Mouse (Mus musculus): ENCODE measurements at regions not wholly inside any gene's neighbourhood (a gene's known extent, or its start where the extent isn't known, plus 50 kb on each side); places are given as distances from the start of the nearest gene placed in this dataset.

- Histone ChIP-seq H3K4me1 (ENCODE audit: control insufficient read depth, insufficient read depth, low read length) (no peaks in the 10 kb centered on the region), H3K36me3 (ENCODE audit: control insufficient read depth, insufficient read depth, low read length, poor library complexity, severe bottlenecking) (no peaks in the 10 kb centered on the region; the same call in 1 of the 2 replicates), H3K27ac (ENCODE audit: insufficient read depth, low read length) (no peak overlapping the region), H3K27me3 (ENCODE audit: control insufficient read depth, insufficient read depth, low read length, poor library complexity, severe bottlenecking) (no peaks in the 10 kb centered on the region), H3K4me3 (ENCODE audit: low read depth, low read length) (no peak overlapping the region), H3K9ac (ENCODE audit: low read depth, poor library complexity, severe bottlenecking) (no peak overlapping the region), H3K9me3 (replicated peaks; ENCODE audit: control insufficient read depth, insufficient read depth, low read length, poor library complexity, severe bottlenecking) (no peaks in the 10 kb centered on the region)
- TF ChIP-seq EP300 (IDR thresholded peaks at IDR 0.05; ENCODE audit: insufficient read depth, low read depth, low read length): no peak
- TF ChIP-seq POLR2A (IDR thresholded peaks at IDR 0.05; ENCODE audit: insufficient read depth, low read length): no peak
- TF ChIP-seq CTCF (IDR thresholded peaks at IDR 0.05; ENCODE audit: low read depth, low read length): no peak
Measured at GRCm38 (mm10) chr12:25605396-25605795, 508.5 kb upstream of the Id2 start.

GRCm38 (mm10) chr12:25590262-25590661 lies 493.3 kb upstream of the Id2 start:
- no peaks in the 10 kb centered on the region for H3K36me3 ChIP-seq (ENCODE audit: control insufficient read depth, insufficient read depth, low read length, poor library complexity, severe bottlenecking)
- peaks cover 5% of the 10 kb centered on the region for H3K9me3 ChIP-seq (replicated peaks; ENCODE audit: control insufficient read depth, insufficient read depth, low read length, poor library complexity, severe bottlenecking)
- no peak overlapping the region for H3K4me3 ChIP-seq (ENCODE audit: low read depth, low read length)
- H3K9ac ChIP-seq (ENCODE audit: low read depth, poor library complexity, severe bottlenecking): no peak overlapping the region
- H3K4me1 ChIP-seq (ENCODE audit: control insufficient read depth, insufficient read depth, low read length): no peaks in the 10 kb centered on the region
- H3K27me3 ChIP-seq (ENCODE audit: control insufficient read depth, insufficient read depth, low read length, poor library complexity, severe bottlenecking): no peaks in the 10 kb centered on the region
- TF ChIP-seq CTCF (IDR thresholded peaks at IDR 0.05; ENCODE audit: low read depth, low read length) (no peak), POLR2A (IDR thresholded peaks at IDR 0.05; ENCODE audit: insufficient read depth, low read length) (no peak), EP300 (IDR thresholded peaks at IDR 0.05; ENCODE audit: insufficient read depth, low read depth, low read length) (no peak)
- H3K27ac ChIP-seq (ENCODE audit: insufficient read depth, low read length): no peak overlapping the region

- H3K9ac ChIP-seq (ENCODE audit: low read depth, poor library complexity, severe bottlenecking): no peak overlapping the region
- H3K4me3 ChIP-seq (ENCODE audit: low read depth, low read length): no peak overlapping the region
- TF ChIP-seq CTCF (IDR thresholded peaks at IDR 0.05; ENCODE audit: low read depth, low read length) (no peak), EP300 (IDR thresholded peaks at IDR 0.05; ENCODE audit: insufficient read depth, low read depth, low read length) (no peak), POLR2A (IDR thresholded peaks at IDR 0.05; ENCODE audit: insufficient read depth, low read length) (no peak)
Measured at GRCm38 (mm10) chr12:25585746-25586145, 488.8 kb upstream of the Id2 start.

GRCm38 (mm10) chr12:25579407-25579806 lies 482.5 kb upstream of the Id2 start:
- no peaks in the 10 kb centered on the region for H3K4me1 ChIP-seq (ENCODE audit: control insufficient read depth, insufficient read depth, low read length)
- no peak for TF ChIP-seq EP300 (IDR thresholded peaks at IDR 0.05; ENCODE audit: insufficient read depth, low read depth, low read length)
- TF ChIP-seq POLR2A (IDR thresholded peaks at IDR 0.05; ENCODE audit: insufficient read depth, low read length): no peak
- no peak for TF ChIP-seq CTCF (IDR thresholded peaks at IDR 0.05; ENCODE audit: low read depth, low read length)
- H3K9me3 ChIP-seq (replicated peaks; ENCODE audit: control insufficient read depth, insufficient read depth, low read length, poor library complexity, severe bottlenecking): no peaks in the 10 kb centered on the region
- H3K27ac ChIP-seq (ENCODE audit: insufficient read depth, low read length): no peak overlapping the region
- H3K27me3 ChIP-seq (ENCODE audit: control insufficient read depth, insufficient read depth, low read length, poor library complexity, severe bottlenecking): no peaks in the 10 kb centered on the region
- no peaks in the 10 kb centered on the region for H3K36me3 ChIP-seq (ENCODE audit: control insufficient read depth, insufficient read depth, low read length, poor library complexity, severe bottlenecking)
- H3K9ac ChIP-seq (ENCODE audit: low read depth, poor library complexity, severe bottlenecking): no peak overlapping the region
- no peak overlapping the region for H3K4me3 ChIP-seq (ENCODE audit: low read depth, low read length)

More at GRCm38 (mm10) chr12:25585746-25586145, 488.8 kb upstream of the Id2 start:
- no peaks in the 10 kb centered on the region for H3K27me3 ChIP-seq (ENCODE audit: control insufficient read depth, insufficient read depth, low read length, poor library complexity, severe bottlenecking)
- no peak overlapping the region for H3K27ac ChIP-seq (ENCODE audit: insufficient read depth, low read length)
- 0 out of 2 replicates have a peak, but pooled peaks cover 2% of the 10 kb centered on the region for H3K9me3 ChIP-seq (replicated peaks; ENCODE audit: control insufficient read depth, insufficient read depth, low read length, poor library complexity, severe bottlenecking)
- no peaks in the 10 kb centered on the region for H3K4me1 ChIP-seq (ENCODE audit: control insufficient read depth, insufficient read depth, low read length)
- H3K36me3 ChIP-seq (ENCODE audit: control insufficient read depth, insufficient read depth, low read length, poor library complexity, severe bottlenecking): no peaks in the 10 kb centered on the region

- Histone ChIP-seq H3K36me3 (ENCODE audit: control insufficient read depth, insufficient read depth, low read length, poor library complexity, severe bottlenecking) (no peaks in the 10 kb centered on the region), H3K9ac (ENCODE audit: low read depth, poor library complexity, severe bottlenecking) (no peak overlapping the region), H3K27ac (ENCODE audit: insufficient read depth, low read length) (no peak overlapping the region), H3K4me1 (ENCODE audit: control insufficient read depth, insufficient read depth, low read length) (no peaks in the 10 kb centered on the region), H3K9me3 (replicated peaks; ENCODE audit: control insufficient read depth, insufficient read depth, low read length, poor library complexity, severe bottlenecking) (no peaks in the 10 kb centered on the region), H3K27me3 (ENCODE audit: control insufficient read depth, insufficient read depth, low read length, poor library complexity, severe bottlenecking) (no peaks in the 10 kb centered on the region; the same call in 1 of the 2 replicates), H3K4me3 (ENCODE audit: low read depth, low read length) (no peak overlapping the region)
- no peak for TF ChIP-seq EP300 (IDR thresholded peaks at IDR 0.05; ENCODE audit: insufficient read depth, low read depth, low read length)
- no peak for TF ChIP-seq POLR2A (IDR thresholded peaks at IDR 0.05; ENCODE audit: insufficient read depth, low read length)
- TF ChIP-seq CTCF (IDR thresholded peaks at IDR 0.05; ENCODE audit: low read depth, low read length): no peak
Measured at GRCm38 (mm10) chr12:25565131-25565530, 468.2 kb upstream of the Id2 start.

- Histone ChIP-seq H3K4me3 (ENCODE audit: low read depth, low read length) (no peak overlapping the region), H3K9ac (ENCODE audit: low read depth, poor library complexity, severe bottlenecking) (no peak overlapping the region), H3K4me1 (ENCODE audit: control insufficient read depth, insufficient read depth, low read length) (no peaks in the 10 kb centered on the region), H3K27ac (ENCODE audit: insufficient read depth, low read length) (no peak overlapping the region), H3K9me3 (replicated peaks; ENCODE audit: control insufficient read depth, insufficient read depth, low read length, poor library complexity, severe bottlenecking) (no peaks in the 10 kb centered on the region), H3K27me3 (ENCODE audit: control insufficient read depth, insufficient read depth, low read length, poor library complexity, severe bottlenecking) (no peaks in the 10 kb centered on the region), H3K36me3 (ENCODE audit: control insufficient read depth, insufficient read depth, low read length, poor library complexity, severe bottlenecking) (no peaks in the 10 kb centered on the region)
- TF ChIP-seq CTCF (IDR thresholded peaks at IDR 0.05; ENCODE audit: low read depth, low read length) (no peak), EP300 (IDR thresholded peaks at IDR 0.05; ENCODE audit: insufficient read depth, low read depth, low read length) (no peak), POLR2A (IDR thresholded peaks at IDR 0.05; ENCODE audit: insufficient read depth, low read length) (no peak)
Measured at GRCm38 (mm10) chr12:25559601-25560000, 462.7 kb upstream of the Id2 start.
